ENCODE assay signal across 30 mouse cellular contexts in the genomic region with DNA sequence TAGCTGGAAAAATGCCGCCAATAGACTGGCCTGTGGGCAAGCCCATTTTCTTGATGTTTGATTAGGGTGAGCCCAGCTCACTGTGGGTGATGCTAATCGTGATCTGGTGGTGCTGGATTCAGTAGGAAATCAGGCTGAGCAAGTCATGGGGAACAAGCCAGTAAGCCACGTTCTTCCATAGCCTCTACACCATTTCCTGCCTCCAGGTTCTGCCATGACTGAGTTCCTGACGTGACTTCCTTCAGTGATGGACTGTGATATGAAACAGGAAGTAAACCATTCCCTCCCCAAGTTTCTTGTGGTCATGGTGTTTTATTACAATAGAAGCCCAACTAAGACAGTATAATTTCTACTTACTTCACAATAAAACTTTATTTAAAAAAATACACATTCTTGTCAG. TPM values are rescaled to one million over a fixed set of nuclear protein-coding genes. Genes with fewer than 3 reads are reported as not detected.
DNase-seq lines count a peak whose midpoint lies in the region; ATAC-seq and TF ChIP-seq lines count a peak whose summit lies in the region.
"Had no signal": no experiment of that assay in that cellular context is flagged by ENCODE, and none has a peak within 500 bp of the region (broad histone marks: within the 10 kb centered on the region; RNA-seq: fewer than 3 reads in every experiment).

No protein-coding gene starts in this region.

- H3K27ac ChIP-seq in MEL (ENCODE audit: control insufficient read depth, low read depth, low read length) = no peak overlapping the region
- H3K27ac ChIP-seq: embryonic facial prominence, embryonic 12.5 days; forebrain, embryonic 10.5 days; forebrain, embryonic 15.5 days; hindbrain, embryonic 13.5 days; limb, embryonic 12.5 days; neural tube, embryonic 12.5 days; stomach, postnatal 0 days had no signal

- ATAC-seq in hematopoietic stem cell, adult 5-6 weeks (replicated peaks in 1 of 2; ENCODE audit: insufficient read depth in 1 of 2, low FRiP score in 2 of 2, low TSS enrichment in 1 of 2, low read depth in 1 of 2, poor library complexity in 2 of 2, severe bottlenecking in 2 of 2) = peak; percentile 59 to 76; a peak in 3 of 4 replicates
- peak; percentile 82 for ATAC-seq in monocyte, adult 5-6 weeks (replicated peaks; ENCODE audit: insufficient number of reproducible peaks, low FRiP score, low TSS enrichment, poor library complexity, severe bottlenecking)
- ATAC-seq: forebrain, embryonic 15.5 days; intestine, postnatal 0 days had no signal

- no peak for TF ChIP-seq EP300 in MEL (IDR thresholded peaks at IDR 0.05; ENCODE audit: low read depth in 1 of 2, low read length in 2 of 2)

- H3K4me1 ChIP-seq in MEL (ENCODE audit: control insufficient read depth in 1 of 2, insufficient read depth in 2 of 2, low read length in 2 of 2) = peaks cover 0 to 4% of the 10 kb centered on the region in 2 experiments; a peak in 2 of 4 replicates
- H3K4me1 ChIP-seq: embryonic facial prominence, embryonic 12.5 days; forebrain, embryonic 10.5 days; forebrain, embryonic 15.5 days; hindbrain, embryonic 13.5 days; limb, embryonic 12.5 days; neural tube, embryonic 12.5 days had no signal

- H3K9ac ChIP-seq in MEL (ENCODE audit: control insufficient read depth, low read depth, low read length, poor library complexity, severe bottlenecking) = no peak overlapping the region
- H3K9ac ChIP-seq: embryonic facial prominence, embryonic 12.5 days; forebrain, embryonic 15.5 days; hindbrain, embryonic 13.5 days; limb, embryonic 12.5 days; neural tube, embryonic 12.5 days had no signal

- no peaks in the 10 kb centered on the region for H3K27me3 ChIP-seq in MEL (ENCODE audit: control insufficient read depth in 1 of 2, insufficient read depth in 2 of 2, low read length in 2 of 2)
- H3K27me3 ChIP-seq: embryonic facial prominence, embryonic 12.5 days; forebrain, embryonic 15.5 days; hindbrain, embryonic 13.5 days; limb, embryonic 12.5 days; neural tube, embryonic 12.5 days had no signal

- DNase-seq in A20 (ENCODE audit: low read depth, low spot score) (peak; percentile 50), MEL (ENCODE audit: low read depth, low spot score) (peak; percentile 64)
- no peak for DNase-seq in thymus, postnatal 4 days
- no peak for DNase-seq in adrenal gland, postnatal 14 days
- DNase-seq in cerebellum, postnatal 10 days = no peak
- DNase-seq: adrenal gland, postnatal 36 days; B cell, adult 2 months; cerebellum, adult 2 months; cerebellum, postnatal 25 days; embryo, embryonic 11 days; heart, postnatal 36 days; kidney, adult 9 months; kidney, postnatal 10 days; lung, postnatal 36 days; midbrain, embryonic 14.5 days; right cerebral cortex, adult 18-20 months; spleen, adult 18-20 months; thymus, adult 2 months; thymus, postnatal 36 days had no signal

- no peak for TF ChIP-seq POLR2A in MEL (IDR thresholded peaks at IDR 0.05; ENCODE audit: control insufficient read depth in 1 of 2, insufficient read depth in 1 of 2, low read depth in 1 of 2, low read length in 2 of 2, poor library complexity in 1 of 2)

- 0 out of 2 replicates have a peak, but pooled peaks cover 2% of the 10 kb centered on the region for H3K79me2 ChIP-seq in MEL (ENCODE audit: control insufficient read depth, insufficient read depth, low read length, poor library complexity)

- H3K9me3 ChIP-seq in MEL (replicated peaks; ENCODE audit: insufficient read depth, low read length) = no peaks in the 10 kb centered on the region
- H3K9me3 ChIP-seq: embryonic facial prominence, embryonic 12.5 days; forebrain, embryonic 10.5 days; forebrain, embryonic 15.5 days; hindbrain, embryonic 13.5 days; limb, embryonic 12.5 days; neural tube, embryonic 12.5 days had no signal

- TF ChIP-seq CTCF in MEL (IDR thresholded peaks at IDR 0.05 in 2 of 3, conservative IDR thresholded peaks at IDR 0.05 in 1 of 3; ENCODE audit: control insufficient read depth in 1 of 3, insufficient read depth in 1 of 3, low read depth in 2 of 3, low read length in 3 of 3, poor library complexity in 1 of 3, severe bottlenecking in 1 of 3) = no peak

- no peak overlapping the region for H3K4me3 ChIP-seq in MEL (ENCODE audit: control insufficient read depth in 1 of 2, insufficient read depth in 1 of 2, low read depth in 2 of 2, low read length in 2 of 2)
- H3K4me3 ChIP-seq: embryonic facial prominence, embryonic 12.5 days; forebrain, embryonic 10.5 days; forebrain, embryonic 15.5 days; hindbrain, embryonic 13.5 days; limb, embryonic 12.5 days; neural tube, embryonic 12.5 days had no signal

- TF ChIP-seq RAD21 in MEL (IDR thresholded peaks at IDR 0.05; ENCODE audit: low read depth, low read length) = no peak

- H3K36me3 ChIP-seq in MEL (ENCODE audit: control insufficient read depth in 1 of 2, insufficient read depth in 2 of 2, low read length in 2 of 2) = peaks cover 7 to 37% of the 10 kb centered on the region in 2 experiments
- H3K36me3 ChIP-seq: forebrain, embryonic 15.5 days; hindbrain, embryonic 13.5 days had no signal

TF ChIP-seq in MEL, 35 proteins besides CTCF, POLR2A, EP300 and RAD21:
- TF ChIP-seq NRF1 (IDR thresholded peaks at IDR 0.05; ENCODE audit: insufficient read depth, low read depth, low read length, poor library complexity, severe bottlenecking) (no peak), ELF1 (IDR thresholded peaks at IDR 0.05; ENCODE audit: low read depth, low read length) (peak; percentile 45; the same call in 1 of the 2 replicates), GATA1 (IDR thresholded peaks at IDR 0.05; ENCODE audit: low read depth, low read length) (0 out of 2 replicates have a peak, but pooled peaks have one; percentile 2), MAX (IDR thresholded peaks at IDR 0.05; ENCODE audit: low read length) (no peak), USF2 (IDR thresholded peaks at IDR 0.05; ENCODE audit: borderline replicate concordance in 1 of 2, insufficient read depth in 1 of 2, low read depth in 1 of 2, low read length in 2 of 2) (no peak), NELFE (IDR thresholded peaks at IDR 0.05; ENCODE audit: low read depth, low read length) (no peak), POLR2AphosphoS2 (IDR thresholded peaks at IDR 0.05; ENCODE audit: low read length) (no peak), BHLHE40 (IDR thresholded peaks at IDR 0.05; ENCODE audit: borderline replicate concordance, low read depth, low read length) (no peak), USF1 (IDR thresholded peaks at IDR 0.05; ENCODE audit: low read depth, low read length) (no peak), KAT2A (conservative IDR thresholded peaks at IDR 0.05; ENCODE audit: low read depth, low read length) (no peak), RCOR1 (IDR thresholded peaks at IDR 0.05; ENCODE audit: low read depth, low read length) (no peak), MEF2A (IDR thresholded peaks at IDR 0.05; ENCODE audit: extremely low read depth, insufficient replicate concordance, low read depth, low read length, poor library complexity, severe bottlenecking) (no peak), ETS1 (IDR thresholded peaks at IDR 0.05; ENCODE audit: low read depth, low read length) (no peak), GABPA (IDR thresholded peaks at IDR 0.05; ENCODE audit: low read depth, low read length) (no peak)

RNA-seq across cellular contexts. Expression of a gene that starts 7.9 kb away (rescaled TPM):
- total RNA-seq in MEL (2012; rRNA removed) = 58.2 and 74.4 TPM in 2 replicates
- 10 to 100 TPM; 39.2 to 52.6 TPM for polyA plus RNA-seq in MEL (2012; ENCODE audit: insufficient read depth in 1 of 2, insufficient read length in 2 of 2, low read depth in 1 of 2, low replicate concordance in 2 of 2, missing spikeins in 1 of 2)
- 58.3 and 68.0 TPM in 2 replicates for total RNA-seq in hematopoietic stem cell, adult 5-6 weeks (2017)
- total RNA-seq in monocyte, adult 5-6 weeks (2017) = 0.76 to 2.9 TPM (median 2.3 TPM) in 3 replicates
- 7.6 and 9.8 TPM in 2 replicates for total RNA-seq in adrenal gland, postnatal 14 days (2021)
- total RNA-seq: gastrocnemius, adult 8-10 months had no signal

RNA-seq across cellular contexts. Expression of a gene that starts 38.2 kb away (rescaled TPM):
- total RNA-seq in MEL (2012; rRNA removed) = under 0.01 TPM in 1 of 2 replicates, not detected in the other
- under 1 TPM in 1 of 2 experiments, not detected in 1; 0.06 TPM for polyA plus RNA-seq in MEL (2012; ENCODE audit: insufficient read depth in 1 of 2, insufficient read length in 2 of 2, low read depth in 1 of 2, low replicate concordance in 2 of 2, missing spikeins in 1 of 2)
- not detected in 2 replicates for total RNA-seq in hematopoietic stem cell, adult 5-6 weeks (2017)
- total RNA-seq in monocyte, adult 5-6 weeks (2017) = 0.21 TPM in 1 of 3 replicates, not detected in the others
- 0.74 and 1.2 TPM in 2 replicates for total RNA-seq in adrenal gland, postnatal 14 days (2021)

Comparison
In these comparisons a context has a peak if more than half of its experiments do, and no peak if none do; other contexts are left out.
1. DNase-seq: peak in A20 (single experiment) and MEL (single experiment); none in thymus, postnatal 4 days (single experiment), adrenal gland, postnatal 14 days (single experiment) and cerebellum, postnatal 10 days (0 of 2).